Mouse (Mus musculus): Measurements from ENCODE around the gene Xpo1. TPM values are rescaled to one million over a fixed set of nuclear protein-coding genes. Genes with fewer than 3 reads are reported as not detected.
A peak's percentile ranks its signal among the peaks of the same experiment; 100 is the strongest.
"Not testable (repeated sequence)": the region's sequence is repeated elsewhere in the genome, so short reads cannot be mapped to it uniquely, and the experiment has no call there.

Xpo1 gene
- polyA plus RNA-seq, 1 experiment from 2014 or later, result 85.3 TPM

GRCm38 (mm10) chr11:23259073-23259472 is 3.2 kb downstream of the Xpo1 start:
- TF ChIP-seq CTCF (IDR thresholded peaks at IDR 0.05), result no peak
- no peak for ATAC-seq
- in situ Hi-C loops (cut with MboI; ENCODE audit: low pct_unique_long_range_greater_than_20kb), result no loop called here
- DNase-seq (ENCODE audit: low read depth, low spot score), result no peak
- CTCF ChIA-PET, result no interaction called here
- POLR2A ChIA-PET, result no interaction called here
- no peaks in the 10 kb centered on the region for H3K27me3 ChIP-seq

GRCm38 (mm10) chr11:23259481-23259880 is 3.6 kb downstream of the Xpo1 start:
- CTCF ChIA-PET, result interaction anchor here (2.5 kb wide), 1 partner anchor 11 kb away, joined by 13 read pairs; no protein-coding TSS in a partner anchor

GRCm38 (mm10) chr11:23260186-23260585 is 4.3 kb downstream of the Xpo1 start:
- no peak for ATAC-seq
- in situ Hi-C loops (cut with MboI; ENCODE audit: low pct_unique_long_range_greater_than_20kb), result loop anchor here (10.0 kb wide), 1 partner anchor 615 kb away; no protein-coding TSS in a partner anchor
- ChIA-PET CTCF (interaction anchor here (1.0 to 2.5 kb wide), 2 partner anchors 10 to 276 kb away, joined by 3 to 13 read pairs; no protein-coding TSS in a partner anchor), POLR2A (no interaction called here)
- H3K27me3 ChIP-seq, result no peaks in the 10 kb centered on the region
- TF ChIP-seq CTCF (IDR thresholded peaks at IDR 0.05), result no peak
- DNase-seq (ENCODE audit: low read depth, low spot score), result no peak

More at GRCm38 (mm10) chr11:23259481-23259880, 3.6 kb downstream of the Xpo1 start:
- H3K27me3 ChIP-seq, result no peaks in the 10 kb centered on the region
- no peak for TF ChIP-seq CTCF (IDR thresholded peaks at IDR 0.05)
- DNase-seq (ENCODE audit: low read depth, low spot score) (no peak), ATAC-seq (no peak)
- in situ Hi-C loops (cut with MboI; ENCODE audit: low pct_unique_long_range_greater_than_20kb), result no loop called here
- POLR2A ChIA-PET, result no interaction called here

GRCm38 (mm10) chr11:23261490-23261889 is 5.6 kb downstream of the Xpo1 start:
- H3K27me3 ChIP-seq, result no peaks in the 10 kb centered on the region
- no peak for DNase-seq (ENCODE audit: low read depth, low spot score)
- CTCF ChIA-PET, result interaction anchor here (0.7 to 2.5 kb wide), 5 partner anchors 9 to 279 kb away, joined by 3 to 13 read pairs (median 4); partner anchors contain the start of gene Commd1
- peak; percentile 72 for TF ChIP-seq CTCF (IDR thresholded peaks at IDR 0.05)
- no peak for ATAC-seq
- in situ Hi-C loops (cut with MboI; ENCODE audit: low pct_unique_long_range_greater_than_20kb), result loop anchor here (10.0 kb wide), 1 partner anchor 617 kb away; no protein-coding TSS in a partner anchor
- POLR2A ChIA-PET, result no interaction called here

DNA sequence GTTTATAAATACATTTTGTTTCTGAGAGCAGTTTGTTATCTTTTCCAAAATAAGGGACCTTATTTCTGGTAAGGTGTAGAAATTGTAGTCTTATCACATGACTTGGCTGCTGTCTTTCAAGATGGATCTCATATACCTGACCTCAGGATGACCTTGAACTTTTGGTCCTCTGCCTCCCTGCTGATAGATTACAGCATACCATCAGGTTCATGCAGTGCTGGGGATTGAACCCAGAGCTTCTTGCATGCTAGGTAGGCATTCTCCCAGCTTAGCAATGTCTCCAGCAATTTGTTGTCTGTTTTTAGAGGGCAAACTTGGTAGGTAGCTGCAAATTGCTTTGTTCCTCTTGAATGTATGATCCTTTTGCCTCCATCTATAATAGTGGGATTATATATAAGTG is 9.1 kb downstream of the Xpo1 start:
- no peak for TF ChIP-seq CTCF (IDR thresholded peaks at IDR 0.05)
- in situ Hi-C loops (cut with MboI; ENCODE audit: low pct_unique_long_range_greater_than_20kb), result loop anchor here (10.0 kb wide), 1 partner anchor 620 kb away; no protein-coding TSS in a partner anchor
- no peaks in the 10 kb centered on the region for H3K27me3 ChIP-seq
- CTCF ChIA-PET, result interaction anchor here (1.0 kb wide), 1 partner anchor 15 kb away, joined by 3 read pairs; no protein-coding TSS in a partner anchor
- POLR2A ChIA-PET, result interaction anchor here (0.6 kb wide), 1 partner anchor 13 kb away, joined by 4 read pairs; no protein-coding TSS in a partner anchor
- ATAC-seq (no peak), DNase-seq (ENCODE audit: low read depth, low spot score) (no peak)

- POLR2A ChIA-PET, result no interaction called here
- in situ Hi-C loops (cut with MboI; ENCODE audit: low pct_unique_long_range_greater_than_20kb), result loop anchor here (5.0 kb wide), 2 partner anchors 120 to 285 kb away; no protein-coding TSS in a partner anchor
- DNase-seq (ENCODE audit: low read depth, low spot score) (no peak), ATAC-seq (no peak)
- peak; percentile 42 for TF ChIP-seq CTCF (IDR thresholded peaks at IDR 0.05)
- CTCF ChIA-PET, result interaction anchor here (1.1 to 1.9 kb wide), 6 partner anchors 15 to 290 kb away, joined by 3 to 7 read pairs (median 4); partner anchors contain the start of genes Cct4 and Commd1
- H3K27me3 ChIP-seq, result no peaks in the 10 kb centered on the region
Measured at GRCm38 (mm10) chr11:23271770-23272724, 16.2 kb downstream of the Xpo1 start.

GRCm38 (mm10) chr11:23275780-23276179 is 19.9 kb downstream of the Xpo1 start:
- no peaks in the 10 kb centered on the region for H3K27me3 ChIP-seq
- DNase-seq (ENCODE audit: low read depth, low spot score) (no peak), ATAC-seq (no peak)
- CTCF ChIA-PET, result interaction anchor here (1.1 kb wide), 1 partner anchor 12 kb away, joined by 4 read pairs; no protein-coding TSS in a partner anchor
- in situ Hi-C loops (cut with MboI; ENCODE audit: low pct_unique_long_range_greater_than_20kb), result no loop called here
- TF ChIP-seq CTCF (IDR thresholded peaks at IDR 0.05), result no peak
- POLR2A ChIA-PET, result interaction anchor here (0.7 kb wide), 1 partner anchor 490 kb away, joined by 3 read pairs; no protein-coding TSS in a partner anchor

GRCm38 (mm10) chr11:23284469-23284868 is 28.6 kb downstream of the Xpo1 start:
- H3K27me3 ChIP-seq, result no peaks in the 10 kb centered on the region
- POLR2A ChIA-PET, result no interaction called here
- TF ChIP-seq CTCF (IDR thresholded peaks at IDR 0.05), result no peak
- CTCF ChIA-PET, result no interaction called here
- ATAC-seq (no peak), DNase-seq (ENCODE audit: low read depth, low spot score) (no peak)
- in situ Hi-C loops (cut with MboI; ENCODE audit: low pct_unique_long_range_greater_than_20kb), result no loop called here

- not testable (repeated sequence) for DNase-seq (ENCODE audit: low read depth, low spot score)
Measured at GRCm38 (mm10) chr11:23288866-23289265, 33.0 kb downstream of the Xpo1 start.

GRCm38 (mm10) chr11:23297379-23297778 is 41.5 kb downstream of the Xpo1 start:
- DNase-seq (ENCODE audit: low read depth, low spot score) (no peak), ATAC-seq (no peak)
- ChIA-PET POLR2A (no interaction called here), CTCF (no interaction called here)
- in situ Hi-C loops (cut with MboI; ENCODE audit: low pct_unique_long_range_greater_than_20kb), result no loop called here
- H3K27me3 ChIP-seq, result no peaks in the 10 kb centered on the region
- TF ChIP-seq CTCF (IDR thresholded peaks at IDR 0.05), result no peak

More at GRCm38 (mm10) chr11:23288866-23289265, 33.0 kb downstream of the Xpo1 start:
- ATAC-seq; POLR2A ChIA-PET; H3K27me3 ChIP-seq; in situ Hi-C loops (cut with MboI; ENCODE audit: low pct_unique_long_range_greater_than_20kb): not testable (repeated sequence)
- CTCF ChIA-PET, result interaction anchor here (0.9 kb wide), 1 partner anchor 10 kb away, joined by 3 read pairs; no protein-coding TSS in a partner anchor
